Mouse (Mus musculus) heart, postnatal 25 days (tissue): ENCODE measurements at regions not wholly inside any gene's neighbourhood (a gene's known extent, or its start where the extent isn't known, plus 50 kb on each side); places are given as distances from the start of the nearest gene placed in this dataset.
A peak's percentile ranks its signal among the peaks of the same experiment; 100 is the strongest.

ENCODE experiments used
- DNase-seq: peaks from one replicate; pipeline ENCODE4 v3.0.0; 2022; ENCODE audit warnings: low spot score
- intact Hi-C: fragments of 180-260 bp; cut with DNase I; formaldehyde crosslinking; loops from one replicate; pipeline ENCODE4 v1.15.1; 2025

DNA sequence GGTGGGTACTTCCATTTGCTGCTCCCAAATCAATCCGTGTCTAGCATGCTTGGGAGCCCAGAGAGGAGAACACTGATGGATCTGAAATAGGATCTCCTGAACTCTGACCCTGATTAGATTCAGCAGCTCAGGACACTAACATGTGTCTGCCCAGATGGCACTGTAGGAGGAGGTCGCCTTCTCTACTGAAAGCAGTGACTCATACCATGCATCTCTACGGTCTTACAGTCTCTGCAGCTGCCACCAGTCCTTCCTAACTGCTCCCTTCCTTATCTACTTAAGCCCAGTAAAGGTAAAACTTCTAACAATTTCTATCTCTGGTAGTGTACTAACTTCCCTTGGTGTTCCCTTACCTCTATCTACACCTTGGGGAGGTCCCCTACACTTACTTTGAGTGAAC lies 80.7 kb upstream of the Il12b start:
- intact Hi-C loops: no loop called here

DNA sequence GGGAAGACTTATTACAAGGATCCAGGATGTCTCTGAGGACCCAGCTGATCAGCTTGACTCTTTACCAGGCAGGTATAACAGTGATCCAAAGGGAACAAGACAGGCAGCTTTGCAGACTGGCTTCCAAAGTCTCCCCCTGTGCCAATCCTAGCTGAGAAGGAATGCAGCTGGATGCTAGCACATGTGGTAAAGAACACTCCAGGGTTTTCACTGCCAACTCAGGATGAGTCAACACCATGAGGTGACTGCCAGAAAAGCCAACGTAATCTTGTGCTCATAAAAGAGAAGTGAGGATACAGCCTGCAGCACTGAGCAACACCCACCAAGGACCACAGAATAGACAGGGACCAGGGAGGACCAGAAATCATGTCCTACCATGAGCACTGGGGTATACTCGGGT lies 76.5 kb upstream of the Il12b start:
- intact Hi-C loops: loop anchor here (5.0 to 10.0 kb wide), 2 partner anchors 76 to 209 kb away; no protein-coding TSS in a partner anchor
- peak; percentile 36 for DNase-seq

More for the DNA sequence above, 80.7 kb upstream of the Il12b start:
- no peak for DNase-seq

DNA sequence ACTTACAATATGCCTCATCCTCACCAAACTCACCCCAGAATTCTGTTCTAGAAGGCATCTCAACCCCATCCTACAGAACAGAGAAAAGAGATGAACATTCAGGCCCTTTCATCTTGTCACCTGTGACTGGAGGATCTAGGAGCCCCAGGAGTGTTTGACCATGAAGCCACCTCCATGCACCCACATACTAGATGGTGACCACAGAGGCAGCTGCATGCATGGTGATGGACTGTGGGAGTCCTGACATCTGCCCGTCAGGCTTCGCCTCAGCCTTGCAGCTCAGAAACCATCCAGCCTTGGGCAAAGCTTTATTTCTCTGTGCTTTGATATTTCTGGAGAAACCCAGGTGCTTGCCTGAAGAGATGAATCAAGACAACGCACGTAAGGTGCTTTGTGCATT lies 74.8 kb upstream of the Il12b start:
- intact Hi-C loops: loop anchor here (5.0 to 10.0 kb wide), 2 partner anchors 210 to 543 kb away; no protein-coding TSS in a partner anchor
- no peak for DNase-seq

DNA sequence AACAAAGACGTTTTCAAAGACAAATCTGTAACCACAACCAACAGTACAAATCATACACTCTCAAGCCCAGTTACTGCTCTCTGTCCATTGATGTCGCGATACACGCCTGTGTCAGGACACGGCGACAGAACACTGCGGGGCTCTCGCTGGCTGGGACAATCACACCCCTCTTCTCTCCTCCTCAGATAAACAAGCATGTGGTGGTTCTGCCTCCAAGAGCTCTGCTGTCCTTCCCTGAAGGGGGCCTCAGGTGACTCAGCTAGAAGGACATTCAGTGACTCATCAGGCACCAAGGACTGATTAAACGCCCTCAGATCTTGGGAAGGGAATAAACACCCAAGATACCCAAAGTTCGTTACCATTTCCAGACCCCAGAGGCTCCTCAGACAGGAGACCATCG lies 74.3 kb upstream of the Il12b start:
- intact Hi-C loops: loop anchor here (5.0 to 10.0 kb wide), 2 partner anchors 211 to 543 kb away; no protein-coding TSS in a partner anchor
- no peak for DNase-seq

DNA sequence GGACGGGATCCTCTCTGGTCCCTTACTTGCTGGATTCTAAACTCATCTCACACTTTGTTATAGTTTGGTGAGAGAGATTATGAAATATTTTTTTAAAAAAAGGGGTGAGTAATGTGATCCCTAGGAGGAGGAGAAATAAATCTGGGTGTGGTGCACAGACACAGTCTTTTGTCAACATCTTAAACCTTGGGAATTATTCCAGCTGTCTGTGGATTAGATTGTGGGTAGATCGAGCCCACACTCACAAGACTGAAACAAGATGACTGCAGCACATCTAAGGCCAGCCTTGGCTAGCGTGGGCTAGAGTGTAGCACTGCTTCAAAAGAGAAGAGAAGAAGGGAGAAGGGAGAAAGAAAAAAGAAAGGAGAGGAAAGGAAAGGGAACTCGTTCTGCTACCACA lies 70.4 kb upstream of the Il12b start:
- DNase-seq: no peak
- intact Hi-C loops: loop anchor here (5.0 to 10.0 kb wide), 2 partner anchors 215 to 547 kb away; no protein-coding TSS in a partner anchor

DNA sequence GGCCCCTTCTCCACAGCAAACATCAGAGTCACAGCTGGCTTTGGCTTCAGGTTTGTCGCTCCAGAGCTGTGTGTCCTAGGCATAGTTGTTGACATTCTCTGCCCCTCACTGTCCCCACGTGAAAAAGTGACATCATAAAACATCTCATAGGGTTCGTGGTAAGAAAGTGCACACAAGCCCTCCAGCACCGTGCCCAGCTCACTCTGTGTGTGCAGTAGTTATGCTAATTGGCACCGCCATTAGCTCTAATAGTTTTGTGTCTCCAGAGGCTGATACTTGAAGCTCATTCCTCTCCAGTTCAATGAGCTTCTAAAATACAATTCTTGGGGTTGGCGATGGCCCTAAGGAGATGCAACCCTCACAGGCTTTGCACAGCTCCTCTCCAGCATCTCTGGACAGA lies 69.4 kb upstream of the Il12b start:
- intact Hi-C loops: loop anchor here (2.0 kb wide), 1 partner anchor 494 kb away; no protein-coding TSS in a partner anchor
- DNase-seq: no peak

DNA sequence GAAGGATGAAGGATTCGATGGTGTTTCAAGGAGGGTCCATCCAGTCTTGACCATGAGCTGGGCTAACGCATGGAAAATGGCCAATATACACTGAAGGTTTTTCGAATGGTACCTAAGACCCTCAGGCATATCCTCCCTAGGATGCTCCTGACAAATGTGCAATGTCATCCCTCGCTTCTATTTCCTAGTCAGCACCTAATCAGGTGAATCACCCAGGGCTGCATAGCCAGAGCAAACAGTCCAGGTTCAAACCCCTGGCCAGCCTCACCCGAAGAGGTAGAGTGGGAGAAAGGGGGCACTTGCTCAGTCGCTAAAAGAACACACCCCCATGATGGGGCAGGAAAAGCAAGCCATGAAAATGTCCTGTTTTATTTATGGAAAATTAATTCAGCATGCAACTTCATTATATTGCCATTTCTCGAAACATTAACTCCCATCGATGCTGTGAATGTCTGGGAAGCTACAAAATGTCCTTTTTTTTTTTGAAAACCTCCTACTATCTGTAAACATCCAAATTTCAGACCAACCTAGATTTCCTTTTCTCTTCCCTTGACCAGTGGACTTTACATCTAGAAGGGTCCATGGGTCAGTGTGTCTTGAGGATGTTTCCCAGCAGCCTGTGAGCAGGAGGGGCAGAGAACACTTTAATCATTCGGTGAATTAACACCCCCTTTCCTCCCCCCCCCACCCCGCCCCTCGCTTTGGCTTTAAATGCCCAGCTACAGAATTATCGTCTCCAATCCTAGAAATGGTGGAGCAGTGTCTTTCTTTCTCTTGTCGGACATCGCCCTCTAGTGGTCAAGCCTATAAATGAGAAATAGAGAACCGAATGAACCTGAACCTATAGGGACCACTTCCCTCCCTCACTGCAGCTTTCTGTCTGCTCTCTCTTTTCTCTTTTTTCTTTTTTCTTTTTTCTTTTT lies 68.8 kb upstream of the Il12b start:
- intact Hi-C loops: loop anchor here (1.0 to 2.0 kb wide), 2 partner anchors 494 to 565 kb away; no protein-coding TSS in a partner anchor
- no peak for DNase-seq

DNA sequence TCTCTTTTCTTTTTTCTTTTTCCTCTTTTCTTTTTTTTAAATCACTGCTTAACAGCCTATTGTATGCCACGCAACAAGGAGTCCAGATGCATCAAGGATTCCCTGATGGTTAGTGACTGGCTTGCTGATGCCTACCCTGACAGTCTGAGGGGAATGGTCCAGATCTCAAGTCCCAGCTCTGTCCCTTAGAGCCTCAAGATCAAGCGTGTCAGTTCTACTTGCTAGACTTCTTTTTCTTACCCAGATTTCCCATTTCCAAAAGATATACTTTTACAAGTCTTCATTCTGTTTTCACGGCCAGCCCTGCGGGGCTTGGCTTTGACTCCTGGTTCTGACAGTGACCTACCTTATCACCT lies 68.1 kb upstream of the Il12b start:
- intact Hi-C loops: loop anchor here (1.0 to 2.0 kb wide), 2 partner anchors 495 to 565 kb away; no protein-coding TSS in a partner anchor
- DNase-seq: no peak

DNA sequence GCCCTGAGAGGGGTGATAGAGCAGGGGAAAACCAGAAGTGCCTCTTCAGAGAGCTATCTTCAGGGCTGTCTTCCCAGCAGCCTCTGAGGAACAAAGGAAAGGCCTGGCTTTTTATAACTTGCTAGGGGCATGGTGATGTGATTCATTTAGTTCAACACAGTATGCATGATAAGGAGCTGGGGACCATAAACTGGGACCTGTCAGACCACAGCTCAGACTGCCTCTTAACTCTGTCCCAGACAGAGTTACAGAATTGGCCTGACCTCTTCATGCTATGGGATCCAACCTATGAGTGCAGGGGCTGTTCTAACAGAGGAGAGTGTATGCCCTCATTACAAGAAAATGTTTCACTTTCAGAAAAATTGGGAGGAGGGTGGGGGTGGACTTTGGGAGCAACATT lies 59.3 kb upstream of the Il12b start:
- intact Hi-C loops: no loop called here
- DNase-seq: no peak

DNA sequence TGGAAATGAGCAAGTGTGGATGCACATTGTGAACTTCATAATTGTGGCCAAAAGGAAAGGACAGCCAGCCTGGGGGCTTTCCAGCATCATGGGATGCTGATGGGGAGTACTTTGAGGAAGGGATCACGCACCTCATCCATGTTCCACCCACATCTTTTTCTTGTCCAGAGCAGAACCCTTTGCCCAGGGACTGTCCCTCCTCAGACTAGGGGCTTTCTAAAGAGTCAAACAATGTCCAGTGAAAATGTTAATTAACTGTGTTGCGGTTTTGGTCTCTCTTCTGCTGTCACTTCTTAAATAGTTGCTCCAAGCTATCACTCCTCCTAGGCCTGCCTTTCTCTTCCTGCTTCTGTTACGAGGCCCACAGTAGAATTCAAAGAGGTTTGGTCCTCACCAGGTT lies 51.6 kb upstream of the Il12b start:
- DNase-seq: no peak
- intact Hi-C loops: no loop called here

DNA sequence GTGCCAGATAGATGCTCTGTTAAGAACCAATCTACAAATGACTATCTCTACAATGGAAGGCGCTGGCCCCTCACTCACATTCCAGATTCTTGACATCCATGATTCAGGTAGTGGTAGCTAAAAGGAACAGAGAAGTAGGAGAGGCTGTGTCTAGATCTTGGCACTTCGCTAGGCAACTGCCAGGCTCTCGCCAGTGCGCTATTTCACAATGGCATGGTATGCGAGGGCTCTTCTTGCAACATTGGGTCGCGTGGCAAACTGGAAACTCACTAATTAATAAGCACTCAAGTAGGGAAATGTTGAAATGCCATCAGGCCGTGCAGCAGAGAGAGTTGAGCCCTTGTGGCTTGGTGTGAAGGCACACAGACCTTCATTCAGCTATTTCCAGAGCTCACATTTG lies 50.3 kb upstream of the Il12b start:
- intact Hi-C loops: no loop called here
- no peak for DNase-seq
